Mouse (Mus musculus) MEL (cell line): ENCODE results near the gene Nudt3.
A peak's percentile ranks its signal among the peaks of the same experiment; 100 is the strongest.

Source experiments
- ETS1 ChIP-seq: IDR thresholded peaks from 2 replicates; pipeline ENCODE4 v1.6.1; 2012; ENCODE audit warnings: low read depth, mild to moderate bottlenecking, inconsistent platforms, low read length, improper control_type of control experiment, moderate library complexity
- GATA1 ChIP-seq: IDR thresholded peaks from 2 replicates; pipeline ENCODE4 v1.6.1; 2011; ENCODE audit warnings: low read depth, low read length, improper control_type of control experiment
- HCFC1 ChIP-seq: IDR thresholded peaks from 2 replicates; pipeline ENCODE4 v1.6.1; 2012; ENCODE audit warnings: low read depth, mild to moderate bottlenecking, inconsistent platforms, low read length, improper control_type of control experiment, moderate library complexity
- MXI1 ChIP-seq: IDR thresholded peaks from 2 replicates; pipeline ENCODE4 v1.6.1; 2011; ENCODE audit warnings: mild to moderate bottlenecking, low read depth, low read length, improper control_type of control experiment
- NELFE ChIP-seq: IDR thresholded peaks from 2 replicates; pipeline ENCODE4 v1.6.1; 2011; ENCODE audit warnings: low read depth, low read length, improper control_type of control experiment
- POLR2A ChIP-seq, 2 experiments: IDR thresholded peaks; 2 replicates each; pipeline ENCODE4 v1.6.1; 2011 to 2012; ENCODE audit warnings: low read length in 2 of 2, mild to moderate bottlenecking in 2 of 2, control low read depth in 1 of 2, improper control_type of control experiment in 1 of 2, low read depth in 1 of 2, moderate library complexity in 1 of 2; ENCODE audit not compliant: control insufficient read depth in 1 of 2, insufficient read depth in 1 of 2, poor library complexity in 1 of 2
- SIN3A ChIP-seq: IDR thresholded peaks from 2 replicates; pipeline ENCODE4 v1.6.1; 2012; ENCODE audit warnings: low read length, improper control_type of control experiment, inconsistent platforms
- UBTF ChIP-seq: IDR thresholded peaks from 2 replicates; pipeline ENCODE4 v1.6.1; 2012; ENCODE audit warnings: low read depth, mild to moderate bottlenecking, inconsistent platforms, low read length, improper control_type of control experiment, moderate library complexity, borderline replicate concordance; ENCODE audit not compliant: insufficient read depth
- ZC3H11A ChIP-seq: IDR thresholded peaks from 2 replicates; pipeline ENCODE4 v1.6.1; 2012; ENCODE audit warnings: low read depth, mild to moderate bottlenecking, inconsistent platforms, low read length, improper control_type of control experiment
- ZNF384 ChIP-seq: IDR thresholded peaks from 2 replicates; pipeline ENCODE4 v1.6.1; 2012; ENCODE audit warnings: low read depth, mild to moderate bottlenecking, inconsistent platforms, low read length, improper control_type of control experiment

DNA sequence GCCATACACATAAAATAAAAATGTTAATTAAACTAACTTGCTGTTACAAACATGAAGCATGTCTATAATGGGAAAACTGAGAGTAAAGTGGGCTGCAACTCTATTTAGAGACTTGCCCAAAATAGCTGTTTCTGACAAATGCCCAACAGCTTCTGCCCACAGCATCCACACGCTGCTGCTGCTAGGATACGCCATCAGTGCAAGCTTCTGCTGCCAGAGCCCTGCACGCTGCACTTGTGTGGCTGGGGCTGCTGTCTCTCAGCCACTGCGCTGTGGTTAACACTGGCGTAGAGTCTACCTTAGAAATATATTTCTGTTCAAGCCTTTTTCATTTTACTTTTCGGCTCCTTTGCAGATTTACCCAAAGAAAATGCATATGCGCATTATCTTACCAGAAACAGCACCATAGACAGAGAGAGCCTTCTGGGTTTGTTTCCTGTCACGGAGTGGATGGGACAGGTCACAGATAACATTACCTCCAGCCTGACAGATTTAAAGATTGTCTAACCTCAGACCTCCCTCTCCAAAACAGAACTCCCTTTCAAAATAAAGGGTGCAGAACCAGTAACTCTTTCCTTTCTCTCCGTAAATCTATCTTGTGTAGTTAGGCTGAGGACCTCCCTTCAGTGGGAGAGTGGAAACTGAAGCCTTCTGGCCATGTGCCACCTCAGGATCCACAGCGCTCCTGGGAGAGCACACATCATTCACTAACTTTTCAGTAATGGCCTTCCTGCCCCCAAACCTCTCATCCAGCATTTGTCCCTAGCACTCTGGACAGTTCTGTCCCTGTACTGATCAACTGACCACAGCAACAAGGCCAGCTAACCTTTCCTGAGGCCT, 12.4 kb downstream of the Nudt3 start:
- TF ChIP-seq ETS1, result peak; percentile 33
- TF ChIP-seq GATA1, result peak; percentile 70
- TF ChIP-seq MXI1, result peak; percentile 61; the same call in 1 of the 2 replicates
- peak; percentile 75 for TF ChIP-seq SIN3A
- no peak for TF ChIP-seq ZNF384
- no peak for TF ChIP-seq NELFE
- no peak for TF ChIP-seq POLR2A (IDR thresholded peaks at IDR 0.05; ENCODE audit: control insufficient read depth in 1 of 2, insufficient read depth in 1 of 2, low read depth in 1 of 2, low read length in 2 of 2, poor library complexity in 1 of 2)
- TF ChIP-seq ZC3H11A, result no peak
- no peak for TF ChIP-seq HCFC1
- TF ChIP-seq UBTF, result no peak
